Mouse (Mus musculus) G1E (cell line): ENCODE data around the gene Lmntd1.

Source experiments
- CTCF ChIP-seq: IDR thresholded peaks from 2 replicates; pipeline ENCODE4 v1.5.1; 2012; ENCODE audit warnings: low read depth, low read length, inconsistent platforms, mixed read lengths
- GATA1 ChIP-seq: IDR thresholded peaks from 2 replicates; pipeline ENCODE4 v1.6.1; 2012; ENCODE audit warnings: borderline replicate concordance, low read length, inconsistent platforms, mixed read lengths
- GATA2 ChIP-seq: IDR thresholded peaks from 2 replicates; pipeline ENCODE4 v1.6.1; 2012; ENCODE audit warnings: low read depth, low read length, inconsistent platforms, borderline replicate concordance
- POLR2AphosphoS5 ChIP-seq: IDR thresholded peaks from 2 replicates; pipeline ENCODE4 v1.6.1; 2012; ENCODE audit warnings: low read depth, low read length, inconsistent platforms; ENCODE audit not compliant: insufficient replicate concordance
- TAL1 ChIP-seq: conservative IDR thresholded peaks from 2 replicates; pipeline ENCODE4 v1.6.1; 2012; ENCODE audit warnings: low read depth, low read length, inconsistent platforms, mixed read lengths

DNA sequence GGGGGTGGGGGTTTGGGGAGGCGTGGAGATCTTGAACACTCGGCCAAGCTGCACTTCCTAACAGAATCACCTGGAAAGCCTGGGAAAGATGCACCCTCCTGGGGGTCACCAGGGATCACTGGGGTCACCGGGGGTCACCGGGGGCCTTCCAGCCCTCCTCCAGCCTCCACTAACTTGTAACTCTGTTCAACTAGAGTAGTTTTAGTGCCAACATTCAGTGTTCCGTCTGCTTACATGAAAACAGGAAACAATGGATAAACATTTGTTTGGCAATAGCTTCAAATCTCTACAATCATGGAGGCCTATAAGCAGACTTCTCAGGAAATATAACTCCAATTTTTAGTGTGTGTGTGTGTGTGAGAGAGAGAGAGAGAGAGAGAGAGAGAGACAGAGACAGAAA, 38.9 kb upstream of the Lmntd1 start:
- TF ChIP-seq CTCF = no peak
- TF ChIP-seq TAL1 = no peak
- TF ChIP-seq GATA1 = no peak
- no peak for TF ChIP-seq POLR2AphosphoS5
- TF ChIP-seq GATA2 = no peak
